Mouse (Mus musculus) midbrain, embryonic 12.5 days (tissue): Measurements from ENCODE around the gene Ostf1. TPM values are rescaled to one million over a fixed set of nuclear protein-coding genes. Genes with fewer than 3 reads are reported as not detected.
"Not testable (repeated sequence)": the region's sequence is repeated elsewhere in the genome, so short reads cannot be mapped to it uniquely, and the experiment has no call there.

ENCODE experiments used
- ATAC-seq: fragments of 200-750 bp; cut with Nextera tagmentation; 2 replicates; pipeline ENCODE4 v1.8.0; 2017; ENCODE audit warnings: low read depth, moderate TSS enrichment, moderate library complexity; ENCODE audit not compliant: low FRiP score
- H3K27ac ChIP-seq: fragments of 300-500 bp; sonication (generic); replicated peaks from 2 replicates; pipeline ENCODE4 v1.5.1; 2016; ENCODE audit warnings: mild to moderate bottlenecking
- H3K27me3 ChIP-seq: fragments of 300-500 bp; sonication (generic); 2 replicates; pipeline ENCODE4 v1.6.1; 2016; ENCODE audit warnings: mild to moderate bottlenecking
- H3K36me3 ChIP-seq: fragments of 300-500 bp; sonication (generic); 2 replicates; pipeline ENCODE4 v1.6.1; 2016
- H3K4me1 ChIP-seq: fragments of 300-500 bp; sonication (generic); 2 replicates; pipeline ENCODE4 v1.6.1; 2016
- H3K4me2 ChIP-seq: fragments of 300-500 bp; sonication (generic); replicated peaks from 2 replicates; pipeline ENCODE4 v1.6.1; 2016; ENCODE audit warnings: mild to moderate bottlenecking, moderate library complexity
- H3K4me3 ChIP-seq: fragments of 300-500 bp; sonication (generic); 2 replicates; pipeline ENCODE4 v1.5.1; 2016; ENCODE audit warnings: mild to moderate bottlenecking
- H3K9ac ChIP-seq: fragments of 300-500 bp; sonication (generic); replicated peaks from 2 replicates; pipeline ENCODE4 v1.6.1; 2016; ENCODE audit warnings: mild to moderate bottlenecking, moderate library complexity
- H3K9me3 ChIP-seq: fragments of 300-500 bp; sonication (generic); 2 replicates; pipeline ENCODE4 v1.6.1; 2016; ENCODE audit warnings: mild to moderate bottlenecking
- WGBS: fragments of 180-500 bp; shearing (Covaris S2); methylation state at CpG from one replicate; pipeline ENCODE4 v1.1.7; 2016; 5-methylcytosine and 5-hydroxymethylcytosine counted together
- polyA plus RNA-seq: library from polyadenylated mRNA; unstranded; fragments of >200 nt; fragmentation: Nextera tagmentation; extraction: Ambion mirVana; gene quantifications from 2 replicates; pipeline ENCODE4 v1.2.1, GENCODE M21; 2016

The Ostf1 gene
- polyA plus RNA-seq, 1 experiment from 2014 or later, result 43.5 TPM

GRCm38 (mm10) chr19:18590942-18591354 is 40.7 kb downstream of the Ostf1 start:
- Histone ChIP-seq H3K27me3 (no peaks in the 10 kb centered on the region), H3K36me3 (no peaks in the 10 kb centered on the region), H3K9ac (no peak overlapping the region), H3K9me3 (no peaks in the 10 kb centered on the region), H3K4me1 (peaks cover 18% of the 10 kb centered on the region; the same call in 1 of the 2 replicates), H3K4me2 (no peak overlapping the region), H3K4me3 (no peak overlapping the region), H3K27ac (no peak overlapping the region)
- ATAC-seq, result 0 out of 2 replicates have a peak, but pooled peaks have one; percentile 32
- WGBS, result 39% methylated on average over 5 of the region's 5 CpGs

DNA sequence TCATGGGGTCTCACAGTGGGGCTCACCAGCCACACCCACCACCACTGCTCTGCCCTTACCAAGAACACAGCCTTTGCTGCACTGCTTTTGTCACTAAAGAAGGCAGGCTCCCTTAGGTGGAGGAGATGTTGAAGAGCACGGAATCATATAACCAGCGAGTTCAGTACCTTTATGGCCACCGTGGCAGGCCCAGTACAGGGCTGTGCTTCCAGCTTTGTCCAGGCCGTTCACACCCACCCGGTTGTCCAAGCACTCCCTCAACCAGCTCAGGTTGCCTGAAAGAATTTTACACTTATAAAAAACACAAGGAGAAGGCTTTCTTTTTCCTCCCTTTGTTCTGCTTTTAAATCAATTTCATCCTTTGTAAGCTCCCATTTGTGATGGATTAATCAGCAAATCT is 41.4 kb downstream of the Ostf1 start:
- no peak for ATAC-seq

DNA sequence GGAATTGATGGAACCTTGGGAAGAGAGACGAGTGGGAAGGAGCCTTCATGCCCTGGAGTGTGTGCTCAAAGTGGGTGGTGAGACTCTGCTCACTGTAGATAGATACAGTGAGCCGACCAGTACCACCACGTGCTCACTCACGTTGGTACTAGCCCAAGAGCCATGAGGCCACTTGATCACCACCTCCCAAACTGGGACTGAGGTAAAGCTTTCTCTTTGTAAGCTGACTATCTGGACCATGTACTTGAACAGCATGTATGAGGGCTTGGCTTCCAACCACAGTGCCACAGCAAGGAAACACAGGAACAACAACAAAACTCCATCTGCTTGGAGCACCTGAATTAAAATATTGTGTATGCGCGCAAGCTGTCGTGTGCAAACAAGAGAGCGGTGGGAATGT is 42.3 kb downstream of the Ostf1 start:
- no peaks in the 10 kb centered on the region for H3K27me3 ChIP-seq

More for the DNA sequence above, 41.4 kb downstream of the Ostf1 start:
- WGBS, result 56% methylated on average over 5 of the region's 5 CpGs
- Histone ChIP-seq H3K9ac (no peak overlapping the region), H3K4me1 (peaks cover 18% of the 10 kb centered on the region; the same call in 1 of the 2 replicates), H3K4me2 (no peak overlapping the region), H3K27me3 (no peaks in the 10 kb centered on the region), H3K4me3 (no peak overlapping the region), H3K27ac (no peak overlapping the region), H3K36me3 (no peaks in the 10 kb centered on the region), H3K9me3 (no peaks in the 10 kb centered on the region)

GRCm38 (mm10) chr19:18588801-18589200 is 42.8 kb downstream of the Ostf1 start:
- ATAC-seq, H3K4me3 ChIP-seq, H3K4me2 ChIP-seq, H3K27ac ChIP-seq, H3K9ac ChIP-seq, H3K36me3 ChIP-seq, H3K27me3 ChIP-seq, H3K9me3 ChIP-seq: not testable (repeated sequence)
- H3K4me1 ChIP-seq, result peaks cover 18% of the 10 kb centered on the region; the same call in 1 of the 2 replicates
- 94% methylated on average over 10 of the region's 10 CpGs for WGBS

More for the DNA sequence above, 42.3 kb downstream of the Ostf1 start:
- no peaks in the 10 kb centered on the region for H3K36me3 ChIP-seq
- no peak for ATAC-seq
- no peaks in the 10 kb centered on the region for H3K9me3 ChIP-seq
- H3K4me3 ChIP-seq, result no peak overlapping the region
- no peak overlapping the region for H3K27ac ChIP-seq
- H3K4me2 ChIP-seq, result no peak overlapping the region
- WGBS, result 92% methylated on average over 8 of the region's 8 CpGs
- H3K9ac ChIP-seq, result no peak overlapping the region
- H3K4me1 ChIP-seq, result peaks cover 18% of the 10 kb centered on the region; the same call in 1 of the 2 replicates

GRCm38 (mm10) chr19:18588243-18588642 is 43.4 kb downstream of the Ostf1 start:
- Histone ChIP-seq H3K27ac (no peak overlapping the region), H3K4me3 (no peak overlapping the region), H3K36me3 (no peaks in the 10 kb centered on the region), H3K9ac (no peak overlapping the region), H3K4me1 (peaks cover 18% of the 10 kb centered on the region; the same call in 1 of the 2 replicates), H3K4me2 (no peak overlapping the region), H3K9me3 (no peaks in the 10 kb centered on the region), H3K27me3 (no peaks in the 10 kb centered on the region)
- no peak for ATAC-seq
- 90% methylated on average over 1 of the region's 1 CpGs for WGBS

DNA sequence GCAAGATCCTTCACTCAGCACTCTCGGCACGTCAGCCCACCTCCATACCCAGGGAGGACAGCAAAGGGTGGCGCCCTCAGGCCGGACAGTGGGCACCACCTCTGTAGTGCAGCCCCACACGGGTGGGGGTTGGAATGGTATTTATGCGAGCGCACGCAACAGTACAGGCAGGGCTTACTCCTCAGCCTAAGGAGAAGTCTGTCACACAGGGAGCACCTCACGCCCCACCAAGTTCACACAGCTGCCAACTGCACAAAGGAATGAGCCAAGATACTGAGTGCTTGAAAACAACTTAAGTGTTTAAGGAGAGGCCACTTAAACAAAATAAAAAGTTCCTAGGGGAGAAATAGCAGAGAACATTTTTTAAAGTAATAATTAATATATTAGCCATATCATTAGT is 44.5 kb downstream of the Ostf1 start:
- Histone ChIP-seq H3K4me3 (no peak overlapping the region), H3K4me2 (no peak overlapping the region), H3K27me3 (no peaks in the 10 kb centered on the region), H3K9ac (no peak overlapping the region), H3K9me3 (no peaks in the 10 kb centered on the region), H3K27ac (no peak overlapping the region), H3K4me1 (peaks cover 18% of the 10 kb centered on the region; the same call in 1 of the 2 replicates), H3K36me3 (no peaks in the 10 kb centered on the region)
- ATAC-seq, result no peak
- 89% methylated on average over 9 of the region's 9 CpGs for WGBS

DNA sequence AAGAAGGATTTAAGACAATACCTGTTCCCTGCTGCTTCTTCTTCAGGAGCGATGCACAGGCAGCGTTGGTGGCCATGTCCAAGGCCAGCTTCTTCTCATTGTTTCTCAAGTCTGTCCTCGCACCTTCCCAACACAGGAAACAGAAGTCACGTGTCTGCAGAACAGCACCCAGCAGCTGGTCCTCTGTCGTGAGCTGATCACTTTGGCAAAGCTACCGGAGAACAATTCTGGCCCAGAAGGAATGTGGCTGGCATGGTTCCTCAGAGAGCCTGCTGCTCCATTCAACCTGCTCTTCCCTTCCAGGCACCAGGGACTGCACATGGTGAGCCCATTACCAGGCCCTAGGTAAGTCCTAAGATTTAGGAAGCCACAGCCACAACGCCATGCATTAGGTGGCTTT is 47.0 kb downstream of the Ostf1 start:
- no peak for ATAC-seq
- Histone ChIP-seq H3K4me1 (no peaks in the 10 kb centered on the region), H3K9ac (no peak overlapping the region), H3K27ac (no peak overlapping the region), H3K4me2 (no peak overlapping the region), H3K4me3 (no peak overlapping the region), H3K36me3 (no peaks in the 10 kb centered on the region), H3K9me3 (no peaks in the 10 kb centered on the region), H3K27me3 (no peaks in the 10 kb centered on the region)
- 90% methylated on average over 7 of the region's 7 CpGs for WGBS

DNA sequence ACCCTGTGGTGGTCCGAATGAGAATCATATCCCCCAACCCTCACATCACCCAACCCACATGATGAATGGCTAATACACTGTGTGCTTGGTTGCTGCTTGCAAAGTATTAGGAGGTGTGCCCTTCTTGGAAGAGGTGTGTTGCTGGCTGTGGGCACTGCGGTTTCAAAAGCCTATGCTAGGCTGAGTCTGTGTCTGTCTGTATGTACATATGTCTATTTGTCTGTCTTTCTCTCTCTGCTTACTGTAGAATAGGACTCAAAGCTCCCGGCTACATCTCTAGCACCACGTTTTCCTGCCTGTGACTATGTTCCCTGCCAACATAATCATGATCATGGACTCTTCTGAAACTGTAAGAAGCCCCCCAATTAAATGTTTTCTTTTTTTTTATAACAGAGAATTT is 47.9 kb downstream of the Ostf1 start:
- H3K4me1 ChIP-seq, result no peaks in the 10 kb centered on the region
- H3K27ac ChIP-seq, result no peak overlapping the region
- no peaks in the 10 kb centered on the region for H3K27me3 ChIP-seq
- ATAC-seq, result no peak
- no peaks in the 10 kb centered on the region for H3K9me3 ChIP-seq
- H3K4me3 ChIP-seq, result no peak overlapping the region
- 89% methylated on average over 4 of the region's 4 CpGs for WGBS
- H3K4me2 ChIP-seq, result no peak overlapping the region
- no peak overlapping the region for H3K9ac ChIP-seq
- no peaks in the 10 kb centered on the region for H3K36me3 ChIP-seq

DNA sequence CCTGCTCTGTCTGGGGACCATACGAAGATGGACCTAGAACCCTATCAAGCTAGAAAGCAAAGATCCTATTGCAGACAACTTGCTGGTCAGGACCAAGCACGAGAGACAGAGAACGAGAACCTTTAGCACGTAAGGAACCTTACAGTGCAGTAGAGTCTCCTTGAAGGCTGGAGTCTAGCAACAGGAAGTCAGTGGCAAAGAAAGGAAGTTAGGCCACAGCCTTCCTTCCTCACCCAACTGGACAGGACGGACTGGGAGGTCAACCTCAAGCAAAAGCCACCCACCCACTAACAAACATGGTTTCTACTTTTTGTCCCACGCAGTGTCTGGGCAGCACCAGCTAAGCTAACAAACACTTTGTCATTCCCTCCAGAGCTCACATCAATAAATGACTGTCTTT is 48.7 kb downstream of the Ostf1 start:
- H3K4me1 ChIP-seq, result peaks cover 5% of the 10 kb centered on the region; the same call in 1 of the 2 replicates
- no peak overlapping the region for H3K4me3 ChIP-seq
- H3K36me3 ChIP-seq, result no peaks in the 10 kb centered on the region
- no peaks in the 10 kb centered on the region for H3K9me3 ChIP-seq
- H3K9ac ChIP-seq, result no peak overlapping the region
- H3K27me3 ChIP-seq, result no peaks in the 10 kb centered on the region
- H3K27ac ChIP-seq, result no peak overlapping the region
- no peak for ATAC-seq
- no peak overlapping the region for H3K4me2 ChIP-seq
- WGBS, result 87% methylated on average over 6 of the region's 6 CpGs

GRCm38 (mm10) chr19:18582226-18582625 is 49.4 kb downstream of the Ostf1 start:
- Histone ChIP-seq H3K4me3 (no peak overlapping the region), H3K9ac (no peak overlapping the region), H3K9me3 (no peaks in the 10 kb centered on the region), H3K27me3 (no peaks in the 10 kb centered on the region), H3K4me2 (no peak overlapping the region), H3K4me1 (peaks cover 5% of the 10 kb centered on the region; the same call in 1 of the 2 replicates), H3K36me3 (no peaks in the 10 kb centered on the region), H3K27ac (no peak overlapping the region)
- WGBS, result 94% methylated on average over 9 of the region's 9 CpGs
- ATAC-seq, result no peak

DNA sequence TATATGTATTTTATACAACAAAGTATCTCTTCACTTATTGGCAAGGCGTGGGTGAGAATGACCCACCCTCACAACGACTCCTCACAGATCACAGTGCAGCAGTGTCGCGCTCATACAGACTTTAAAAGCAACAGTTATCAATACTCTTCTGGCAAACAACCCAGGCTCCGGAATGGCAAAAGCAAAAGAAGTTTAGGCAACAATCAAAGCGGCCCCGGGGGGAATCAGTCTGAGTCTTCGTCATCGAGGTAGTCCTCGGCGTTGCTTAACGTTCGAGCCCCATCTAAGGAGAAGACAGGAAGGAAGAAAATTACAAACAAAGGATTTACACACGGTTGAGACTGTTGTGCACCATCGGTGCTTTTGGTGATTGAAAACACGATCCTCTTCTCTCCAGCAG is 50.6 kb downstream of the Ostf1 start:
- Histone ChIP-seq H3K27me3 (no peaks in the 10 kb centered on the region), H3K4me1 (peaks cover 5% of the 10 kb centered on the region; the same call in 1 of the 2 replicates), H3K4me2 (no peak overlapping the region), H3K9me3 (no peaks in the 10 kb centered on the region), H3K36me3 (no peaks in the 10 kb centered on the region), H3K9ac (no peak overlapping the region), H3K27ac (no peak overlapping the region), H3K4me3 (no peak overlapping the region)
- no peak for ATAC-seq
- 95% methylated on average over 16 of the region's 16 CpGs for WGBS

- no peak overlapping the region for H3K4me3 ChIP-seq
- no peaks in the 10 kb centered on the region for H3K36me3 ChIP-seq
- H3K9ac ChIP-seq, result no peak overlapping the region
- H3K9me3 ChIP-seq, result no peaks in the 10 kb centered on the region
- no peak for ATAC-seq
- H3K4me2 ChIP-seq, result no peak overlapping the region
- H3K4me1 ChIP-seq, result peaks cover 5% of the 10 kb centered on the region; the same call in 1 of the 2 replicates
- H3K27me3 ChIP-seq, result no peaks in the 10 kb centered on the region
- H3K27ac ChIP-seq, result no peak overlapping the region
- WGBS, result 92% methylated on average over 1 of the region's 1 CpGs
Measured at GRCm38 (mm10) chr19:18579012-18579358, 52.6 kb downstream of the Ostf1 start.
